Mouse (Mus musculus): ENCODE data around the gene Ralgps2.

Ralgps2 gene

GRCm38 (mm10) chr1:156939251-156940141, at the start of gene Ralgps2:
Ralgps2 (minus strand) TSS chr1:156939626.
- DNase-seq (ENCODE audit: low read depth) = peak; percentile 54

DNA sequence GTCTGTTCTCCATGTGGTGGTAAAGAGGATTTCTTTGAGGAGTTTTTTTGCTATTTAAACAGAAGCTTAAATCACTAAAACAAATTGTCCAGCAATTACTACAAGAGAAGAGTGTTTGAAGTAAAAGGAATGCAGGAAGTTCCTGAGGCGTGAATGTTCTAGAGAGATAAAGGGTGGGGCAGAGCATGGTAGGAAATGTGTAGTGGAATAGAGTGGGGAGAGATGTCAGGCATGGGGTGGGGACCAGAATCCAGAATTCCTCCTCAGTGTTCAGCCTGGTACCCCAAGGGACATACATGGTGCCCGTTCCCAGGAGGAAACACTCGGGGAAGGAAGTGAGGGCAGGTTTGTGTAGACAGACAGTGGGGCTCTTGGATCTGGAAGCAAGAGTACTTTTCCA, 48.1 kb upstream of the Ralgps2 start:
- no peak for DNase-seq (ENCODE audit: low read depth)

DNA sequence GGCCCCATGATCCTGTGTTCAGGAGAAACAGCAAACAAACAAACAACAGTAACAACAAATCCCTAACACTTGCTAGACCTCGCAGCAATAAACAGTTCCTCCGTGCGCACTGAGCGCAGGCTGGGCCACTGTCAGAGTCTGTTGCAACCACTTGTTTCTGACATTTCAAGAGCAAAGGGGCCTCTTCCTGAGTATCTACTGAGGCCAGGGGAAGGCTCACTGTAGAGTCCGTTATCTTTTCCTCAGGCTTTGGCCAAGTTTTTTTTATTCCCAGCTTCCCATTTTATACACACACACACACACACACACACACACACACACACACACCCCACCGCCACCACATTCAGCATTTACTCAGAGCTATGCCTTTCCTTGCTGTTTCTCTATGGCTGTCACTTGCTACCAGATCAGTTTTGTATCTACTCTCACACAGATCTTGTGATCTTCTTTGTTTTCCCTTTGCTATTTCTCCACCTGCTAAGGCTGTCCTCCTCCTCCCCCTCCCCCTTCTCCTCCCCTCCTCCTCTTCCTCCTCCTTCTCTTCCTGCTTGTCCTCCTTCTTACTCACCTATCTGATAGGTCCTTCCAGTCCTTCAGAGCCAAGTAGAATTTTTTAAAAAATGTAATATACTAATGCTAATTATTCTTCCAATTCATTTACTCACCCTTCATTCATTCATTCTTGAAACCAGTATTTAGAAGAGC, 47.4 kb upstream of the Ralgps2 start:
- DNase-seq (ENCODE audit: low read depth) = no peak

DNA sequence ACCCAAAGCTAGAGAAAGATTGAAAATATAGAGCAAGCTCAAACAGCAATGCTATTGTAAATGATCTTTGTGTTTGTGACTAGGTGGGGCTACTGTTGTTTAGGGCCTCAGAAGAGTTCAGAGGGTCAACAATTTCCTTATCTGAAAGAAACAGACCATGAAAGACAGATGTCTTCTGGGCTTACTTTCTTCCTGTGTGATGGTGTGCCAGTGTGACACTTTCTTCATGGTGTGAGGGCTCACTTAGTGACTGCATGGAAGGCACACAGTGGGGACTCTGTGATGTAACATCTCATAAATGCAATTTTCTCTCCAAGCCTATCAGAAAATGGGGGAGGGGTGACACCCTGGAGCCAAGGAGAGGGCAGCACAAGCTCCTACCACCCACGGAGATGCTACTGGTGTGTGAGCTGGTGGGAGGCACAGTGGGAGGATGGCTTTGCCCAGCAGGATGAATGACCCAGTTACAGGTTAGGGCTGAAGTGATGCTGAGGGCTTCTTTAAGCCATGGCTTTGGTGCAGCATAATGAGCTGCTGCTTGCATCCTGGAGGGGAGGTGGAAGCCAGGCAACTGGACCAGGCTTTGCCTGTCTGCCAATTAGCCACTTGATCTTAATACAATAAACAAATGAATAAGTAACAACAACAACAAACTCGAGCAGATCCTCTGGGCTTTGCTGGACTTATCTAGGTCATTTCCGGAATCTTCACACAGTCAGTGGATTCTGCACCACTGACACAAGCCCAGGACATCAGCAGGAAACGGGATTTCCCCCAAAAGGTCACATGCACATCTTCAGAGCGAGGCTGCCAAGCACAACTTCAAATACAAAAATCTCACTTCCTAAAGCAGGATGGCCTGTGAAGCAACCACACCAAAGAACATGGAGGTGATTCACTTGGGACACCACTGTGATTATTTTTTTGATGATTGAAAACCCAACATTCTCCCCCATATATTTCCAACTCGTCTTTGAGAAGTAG, 46.5 kb upstream of the Ralgps2 start:
- DNase-seq (ENCODE audit: low read depth) = no peak

- DNase-seq (ENCODE audit: low read depth) = no peak
Observed at GRCm38 (mm10) chr1:156983009-156983870, 43.8 kb upstream of the Ralgps2 start.

DNA sequence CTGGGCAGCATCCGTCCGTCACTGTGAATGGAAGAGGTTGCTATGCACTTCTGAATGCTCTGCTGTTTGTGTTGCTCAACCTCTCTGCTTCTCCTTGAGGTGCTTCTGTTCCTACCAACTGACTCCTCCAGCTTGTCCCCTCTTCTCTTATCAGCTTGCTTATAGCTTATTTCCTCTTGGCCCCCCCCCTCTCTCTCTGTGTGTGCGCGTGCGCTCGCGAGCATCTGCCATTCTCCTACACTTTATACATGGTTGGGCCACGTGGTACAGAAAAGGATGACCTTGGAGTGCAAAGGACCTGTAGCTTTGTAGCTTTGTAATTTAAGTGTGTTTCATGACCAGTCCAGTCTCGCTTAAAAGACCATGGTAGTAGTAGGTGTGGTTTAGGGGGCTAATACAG, 42.5 kb upstream of the Ralgps2 start:
- DNase-seq (ENCODE audit: low read depth) = no peak

DNA sequence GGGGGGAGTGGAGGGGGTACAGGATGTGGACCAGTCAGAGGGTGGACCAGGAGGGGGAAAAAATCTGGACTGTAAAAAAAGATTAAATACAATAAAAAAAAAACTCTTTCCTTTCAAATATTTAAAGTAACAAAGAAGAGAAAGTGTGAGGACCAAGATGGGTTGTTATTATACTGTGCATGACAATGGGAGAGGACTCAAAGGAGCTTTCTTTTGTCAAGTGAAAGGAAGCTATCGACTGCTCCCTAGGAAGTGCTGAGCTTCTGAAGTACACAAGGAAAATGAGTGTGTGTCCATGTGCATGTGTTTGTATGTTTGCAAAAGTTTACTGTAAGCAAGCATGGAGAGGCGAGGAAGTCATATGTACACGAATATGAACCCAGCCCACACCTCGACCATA, 40.3 kb upstream of the Ralgps2 start:
- no peak for DNase-seq (ENCODE audit: low read depth)

DNA sequence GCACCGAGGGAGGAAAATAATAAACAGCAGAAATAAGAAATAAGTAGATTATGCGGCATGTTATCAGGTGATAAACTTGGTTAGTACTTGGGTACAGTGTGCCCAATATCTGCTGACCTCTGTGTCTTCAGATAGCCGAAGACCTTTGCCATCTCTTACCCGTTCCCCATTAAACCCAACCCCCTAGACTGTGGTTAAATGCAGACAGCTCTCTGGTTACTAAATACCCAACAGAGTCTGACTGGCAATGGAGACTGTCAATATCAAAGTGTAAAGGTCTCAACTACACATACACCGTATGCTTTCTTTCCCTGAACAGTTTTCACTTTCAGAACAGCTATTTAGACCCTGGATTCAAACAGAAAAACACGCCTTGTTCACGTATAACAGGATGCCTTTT, 39.2 kb upstream of the Ralgps2 start:
- DNase-seq (ENCODE audit: low read depth) = no peak

GRCm38 (mm10) chr1:156973857-156974256, 34.4 kb upstream of the Ralgps2 start:
- DNase-seq (ENCODE audit: low read depth) = no peak

DNA sequence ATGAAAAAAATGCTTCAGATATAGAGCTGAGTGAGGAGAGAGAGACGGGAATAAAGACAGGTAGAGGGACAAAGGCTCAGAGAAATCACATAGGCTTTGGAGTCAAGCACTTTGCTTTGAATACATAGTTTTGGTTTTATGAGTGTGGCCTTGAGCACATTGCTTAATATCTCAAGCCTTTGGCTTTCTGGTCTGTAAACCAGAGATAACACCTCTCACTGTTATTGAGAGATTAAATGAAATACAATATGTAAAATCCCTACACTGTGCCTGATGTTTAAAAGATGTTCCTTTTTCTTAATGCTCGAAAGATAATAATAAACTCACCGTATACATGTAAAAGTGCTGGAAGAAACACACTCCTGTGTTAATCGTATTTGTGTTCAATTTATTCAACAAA, 33.0 kb upstream of the Ralgps2 start:
- DNase-seq (ENCODE audit: low read depth) = no peak

GRCm38 (mm10) chr1:156971206-156971811, 31.9 kb upstream of the Ralgps2 start:
- DNase-seq (ENCODE audit: low read depth) = no peak

- DNase-seq (ENCODE audit: low read depth) = no peak
Observed at GRCm38 (mm10) chr1:156970641-156971040, 31.2 kb upstream of the Ralgps2 start.

DNA sequence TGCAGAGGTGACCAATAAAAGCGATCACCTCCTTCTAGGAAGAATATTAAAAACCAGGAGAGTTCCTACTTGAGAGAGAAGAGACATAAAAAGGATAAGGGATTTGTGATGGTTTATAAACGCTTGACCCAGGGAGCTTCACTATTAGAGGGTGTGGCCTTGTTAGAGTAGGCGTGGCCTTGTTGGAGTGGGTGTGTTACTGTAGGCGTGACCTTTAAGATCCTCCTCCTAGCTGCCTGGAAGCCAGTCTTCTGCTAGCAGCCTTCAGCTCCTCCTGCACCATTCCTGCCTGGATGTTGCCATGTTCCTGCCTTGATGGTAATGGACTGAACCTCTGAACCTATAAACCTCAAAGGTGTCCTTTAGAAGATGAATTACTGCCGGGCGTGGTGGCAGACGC, 28.7 kb upstream of the Ralgps2 start:
- DNase-seq (ENCODE audit: low read depth) = no peak

DNA sequence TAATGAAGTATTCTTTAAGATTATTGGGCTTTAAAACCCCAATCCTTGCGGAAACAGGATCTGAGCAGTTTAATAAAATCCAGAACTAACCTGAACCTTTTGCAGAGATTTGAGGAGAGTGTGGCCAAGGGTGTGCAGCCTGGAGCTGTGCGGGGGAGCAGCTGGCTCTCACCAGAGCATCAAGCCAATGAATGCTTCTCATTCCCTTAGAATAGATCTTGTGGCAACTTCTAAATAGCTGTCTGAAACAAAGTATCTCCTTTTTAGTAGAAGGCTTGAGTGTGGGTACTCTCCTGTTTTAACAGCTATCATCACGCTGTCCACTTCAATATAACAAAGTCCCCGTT, 25.1 kb upstream of the Ralgps2 start:
- peak; percentile 44 for DNase-seq (ENCODE audit: low read depth)

GRCm38 (mm10) chr1:156963871-156964585, 24.6 kb upstream of the Ralgps2 start:
- no peak for DNase-seq (ENCODE audit: low read depth)

- no peak for DNase-seq (ENCODE audit: low read depth)
Observed at GRCm38 (mm10) chr1:156961481-156962265, 22.2 kb upstream of the Ralgps2 start.

GRCm38 (mm10) chr1:156959004-156959403, 19.6 kb upstream of the Ralgps2 start:
- no peak for DNase-seq (ENCODE audit: low read depth)

DNA sequence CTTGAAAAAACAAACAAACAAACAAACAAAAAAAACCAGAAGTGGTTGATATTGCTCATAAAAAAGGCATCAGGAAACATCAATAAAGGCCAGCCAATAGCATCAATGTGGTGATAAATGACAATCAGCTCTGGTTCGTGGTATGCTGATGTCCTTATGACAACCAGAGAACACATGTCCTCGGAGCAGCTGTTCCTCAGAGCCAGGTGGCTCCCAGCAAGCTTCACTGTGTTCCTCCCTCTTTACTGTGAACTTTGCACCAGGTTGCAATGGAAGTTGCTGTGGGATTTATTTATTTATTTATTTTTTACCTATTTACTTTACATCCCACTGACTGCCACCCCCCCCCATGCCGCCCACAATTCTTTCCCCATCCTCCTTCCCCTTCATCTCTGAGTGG, 17.9 kb upstream of the Ralgps2 start:
- DNase-seq (ENCODE audit: low read depth) = no peak

Measured in NIH3T3 (cell line).